Mouse (Mus musculus) liver, adult 2 months (tissue): Measurements from ENCODE around the gene Smco2.

Experiments
- CTCF ChIP-seq: fragments of 200-500 bp; IDR thresholded peaks from 2 replicates; pipeline ENCODE4 v1.5.1; 2011; ENCODE audit warnings: low read depth, low read length, control low read depth
- POLR2A ChIP-seq: fragments of 200-500 bp; IDR thresholded peaks from 2 replicates; pipeline ENCODE4 v1.6.1; 2011; ENCODE audit warnings: low read length, control low read depth; ENCODE audit not compliant: insufficient read depth; ENCODE audit errors: extremely low read depth

DNA sequence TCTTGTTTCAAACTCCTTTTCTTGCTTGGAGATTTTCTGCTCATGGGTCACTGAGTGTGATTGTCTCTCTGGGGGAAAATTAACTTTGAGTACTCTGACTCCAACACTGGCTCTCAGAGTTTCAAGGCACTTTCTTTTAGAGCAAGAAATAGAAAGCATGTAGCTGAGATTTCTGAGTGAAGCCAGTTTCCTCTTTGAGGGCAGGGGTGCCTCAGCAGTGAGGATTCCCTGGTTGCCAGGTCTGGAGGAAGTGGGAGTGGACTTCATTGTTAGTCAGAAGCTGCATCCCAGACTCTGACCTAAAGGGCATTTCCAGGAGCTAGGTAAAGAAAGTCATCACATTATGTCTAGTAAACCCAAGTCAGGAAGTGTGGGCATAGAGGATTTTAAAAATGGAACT is 40.7 kb downstream of the Smco2 start:
- TF ChIP-seq CTCF = no peak
- TF ChIP-seq POLR2A = no peak
